Mouse (Mus musculus) midbrain, postnatal 0 days (tissue): ENCODE data around the gene Timeless. TPM values are rescaled to one million over a fixed set of nuclear protein-coding genes. Genes with fewer than 3 reads are reported as not detected.

Source experiments
- ATAC-seq: fragments of 200-750 bp; cut with Nextera tagmentation; 2 replicates; pipeline ENCODE4 v1.8.0; 2017; ENCODE audit warnings: moderate number of reproducible peaks, mild to moderate bottlenecking, moderate TSS enrichment, moderate library complexity; ENCODE audit not compliant: low FRiP score
- DNase-seq: peaks from one replicate; pipeline ENCODE4 v3.0.0-alpha.2; 2015; ENCODE audit warnings: low spot score
- H3K27ac ChIP-seq: fragments of 300-500 bp; sonication (generic); 2 replicates; pipeline ENCODE4 v1.5.1; 2014; ENCODE audit warnings: low read depth, mild to moderate bottlenecking, low read length, mixed read lengths
- H3K27me3 ChIP-seq: fragments of 300-500 bp; sonication (generic); 2 replicates; pipeline ENCODE4 v1.6.1; 2014; ENCODE audit warnings: low read length, control low read depth, mixed read lengths; ENCODE audit not compliant: insufficient read depth
- H3K36me3 ChIP-seq: fragments of 300-500 bp; sonication (generic); 2 replicates; pipeline ENCODE4 v1.6.1; 2014; ENCODE audit warnings: low read length, control low read depth, mixed read lengths; ENCODE audit not compliant: insufficient read depth
- H3K4me1 ChIP-seq: fragments of 300-500 bp; sonication (generic); 2 replicates; pipeline ENCODE4 v1.6.1; 2014; ENCODE audit warnings: mild to moderate bottlenecking, control low read depth, antibody characterized with exemption, low read length, mixed read lengths; ENCODE audit not compliant: insufficient read depth
- H3K4me2 ChIP-seq: fragments of 300-500 bp; sonication (generic); 2 replicates; pipeline ENCODE4 v1.6.1; 2014; ENCODE audit warnings: low read depth, mild to moderate bottlenecking, low read length, mixed read lengths; ENCODE audit not compliant: poor library complexity, severe bottlenecking
- H3K4me3 ChIP-seq: fragments of 300-500 bp; sonication (generic); 2 replicates; pipeline ENCODE4 v1.5.1; 2014; ENCODE audit warnings: low read depth, mild to moderate bottlenecking, low read length, moderate library complexity
- H3K9ac ChIP-seq: fragments of 300-500 bp; sonication (generic); replicated peaks from 2 replicates; pipeline ENCODE4 v1.6.1; 2014; ENCODE audit warnings: mild to moderate bottlenecking, low read length, moderate library complexity, mixed read lengths; ENCODE audit not compliant: poor library complexity, severe bottlenecking
- H3K9me3 ChIP-seq: fragments of 300-500 bp; sonication (generic); 2 replicates; pipeline ENCODE4 v1.6.1; 2016; ENCODE audit warnings: low read length, control low read depth
- CTCF ChIP-seq: IDR thresholded peaks from 2 replicates; pipeline ENCODE4 v1.5.1; 2016; ENCODE audit warnings: antibody characterized with exemption, mild to moderate bottlenecking
- WGBS: fragments of 180-500 bp; shearing (Covaris S2); extraction: QIAGEN DNeasy Blood & Tissue Kit; methylation state at CpG from one replicate; pipeline ENCODE4 v1.1.7; 2014; 5-methylcytosine and 5-hydroxymethylcytosine counted together
- polyA plus RNA-seq: library from polyadenylated mRNA; unstranded; fragments of >200 nt; fragmentation: Nextera tagmentation; extraction: Ambion mirVana; gene quantifications from 2 replicates; pipeline ENCODE4 v1.2.1, GENCODE M21; 2015
- total RNA-seq: library from RNA; depleted of rRNA; stranded (reverse); fragments of >200 nt; gene quantifications from 2 replicates; pipeline ENCODE4 v1.2.3, GENCODE M21; 2014

Timeless gene
- total and polyA plus RNA-seq, 2 experiments from 2014 or later: 7.7 to 14.6 TPM

DNA sequence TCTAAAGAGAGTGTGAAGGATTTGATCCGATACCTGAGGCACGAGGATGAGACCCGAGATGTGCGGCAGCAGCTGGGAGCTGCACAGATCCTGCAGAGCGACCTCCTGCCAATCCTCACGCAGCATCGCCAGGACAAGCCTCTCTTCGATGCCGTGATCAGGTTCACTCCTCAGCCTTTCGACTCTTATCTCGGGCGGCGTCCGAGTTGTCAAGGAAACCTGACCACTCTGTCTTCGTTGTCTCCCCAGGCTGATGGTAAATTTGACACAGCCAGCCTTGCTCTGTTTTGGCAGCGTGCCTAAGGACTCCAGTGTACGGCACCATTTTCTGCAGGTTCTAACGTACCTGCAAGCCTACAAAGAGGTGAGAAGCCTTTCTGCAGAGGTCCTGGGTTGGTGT, 8.3 kb downstream of the Timeless start:
- H3K9ac ChIP-seq: no peak overlapping the region
- TF ChIP-seq CTCF: no peak
- no peak overlapping the region for H3K4me3 ChIP-seq
- no peaks in the 10 kb centered on the region for H3K9me3 ChIP-seq
- no peak for DNase-seq
- H3K27ac ChIP-seq: no peak overlapping the region
- no peaks in the 10 kb centered on the region for H3K4me1 ChIP-seq
- H3K4me2 ChIP-seq: no peak overlapping the region
- no peaks in the 10 kb centered on the region for H3K36me3 ChIP-seq
- WGBS: 94% methylated on average over 18 of the region's 18 CpGs
- ATAC-seq: no peak
- no peaks in the 10 kb centered on the region for H3K27me3 ChIP-seq

DNA sequence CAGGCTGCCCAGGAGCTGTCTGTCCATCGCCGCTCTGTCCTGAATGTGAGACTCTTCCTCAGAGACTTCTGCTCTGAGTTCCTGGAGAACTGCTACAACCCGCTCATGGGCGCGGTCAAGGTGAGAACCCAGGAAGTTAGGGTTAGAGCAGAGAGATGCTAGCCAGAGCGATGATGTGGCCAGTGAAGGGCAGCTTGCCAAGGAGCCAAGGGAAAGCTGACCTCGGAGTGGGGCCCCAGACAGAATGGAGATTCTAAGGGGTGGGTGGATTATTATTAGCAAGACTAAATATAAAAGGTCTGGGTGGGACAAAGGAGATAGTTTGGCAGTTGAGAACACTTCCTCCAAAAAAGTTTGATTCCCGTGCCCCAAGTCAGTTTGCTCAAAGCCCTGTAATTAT, 11.4 kb downstream of the Timeless start:
- ATAC-seq (no peak), DNase-seq (no peak)
- Histone ChIP-seq H3K27me3 (no peaks in the 10 kb centered on the region), H3K36me3 (peaks cover 6% of the 10 kb centered on the region), H3K9me3 (no peaks in the 10 kb centered on the region), H3K4me1 (no peaks in the 10 kb centered on the region), H3K4me3 (no peak overlapping the region), H3K27ac (no peak overlapping the region), H3K9ac (no peak overlapping the region), H3K4me2 (no peak overlapping the region)
- 96% methylated on average over 8 of the region's 8 CpGs for WGBS
- no peak for TF ChIP-seq CTCF

GRCm38 (mm10) chr10:128244121-128244520, 12.3 kb downstream of the Timeless start:
- DNase-seq (no peak), ATAC-seq (no peak)
- TF ChIP-seq CTCF: no peak
- no peak overlapping the region for H3K4me2 ChIP-seq
- no peak overlapping the region for H3K27ac ChIP-seq
- 96% methylated on average over 15 of the region's 15 CpGs for WGBS
- no peak overlapping the region for H3K4me3 ChIP-seq
- H3K27me3 ChIP-seq: no peaks in the 10 kb centered on the region
- peaks cover 8% of the 10 kb centered on the region for H3K36me3 ChIP-seq
- no peak overlapping the region for H3K9ac ChIP-seq
- H3K4me1 ChIP-seq: no peaks in the 10 kb centered on the region
- H3K9me3 ChIP-seq: no peaks in the 10 kb centered on the region

- no peak overlapping the region for H3K4me3 ChIP-seq
- H3K27me3 ChIP-seq: no peaks in the 10 kb centered on the region
- H3K27ac ChIP-seq: no peak overlapping the region
- H3K4me2 ChIP-seq: no peak overlapping the region
- peaks cover 34% of the 10 kb centered on the region for H3K36me3 ChIP-seq
- H3K9me3 ChIP-seq: no peaks in the 10 kb centered on the region
- DNase-seq (no peak), ATAC-seq (no peak)
- 79% methylated on average over 17 of the region's 17 CpGs for WGBS
- H3K4me1 ChIP-seq: no peaks in the 10 kb centered on the region
- TF ChIP-seq CTCF: no peak
- no peak overlapping the region for H3K9ac ChIP-seq
These were observed 15.3 kb downstream of the Timeless start for GRCm38 (mm10) chr10:128247020-128247732.

DNA sequence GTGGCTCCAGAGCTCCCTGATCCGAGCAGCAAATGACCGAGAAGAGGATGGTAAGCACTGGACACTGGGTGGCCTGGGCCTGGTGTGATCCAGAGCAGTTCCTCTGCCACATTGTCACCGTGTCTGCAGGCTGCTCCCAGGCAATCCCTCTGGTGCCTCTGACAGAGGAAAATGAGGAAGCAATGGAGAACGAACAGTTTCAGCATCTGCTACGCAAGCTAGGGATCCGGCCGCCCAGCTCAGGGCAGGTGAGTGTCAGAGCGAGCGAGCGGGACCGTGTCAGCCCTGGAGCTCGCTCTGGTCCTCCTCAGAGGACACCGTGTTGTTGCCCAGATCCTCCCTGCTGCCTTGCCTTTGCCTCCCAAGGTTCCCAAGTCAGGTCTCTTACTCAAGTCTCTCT, 18.7 kb downstream of the Timeless start:
- Histone ChIP-seq H3K27me3 (no peaks in the 10 kb centered on the region), H3K4me2 (no peak overlapping the region), H3K9me3 (no peaks in the 10 kb centered on the region), H3K4me1 (no peaks in the 10 kb centered on the region), H3K9ac (no peak overlapping the region), H3K36me3 (peaks cover 39% of the 10 kb centered on the region), H3K4me3 (no peak overlapping the region), H3K27ac (no peak overlapping the region)
- WGBS: 95% methylated on average over 13 of the region's 13 CpGs
- DNase-seq (no peak), ATAC-seq (no peak)
- no peak for TF ChIP-seq CTCF

DNA sequence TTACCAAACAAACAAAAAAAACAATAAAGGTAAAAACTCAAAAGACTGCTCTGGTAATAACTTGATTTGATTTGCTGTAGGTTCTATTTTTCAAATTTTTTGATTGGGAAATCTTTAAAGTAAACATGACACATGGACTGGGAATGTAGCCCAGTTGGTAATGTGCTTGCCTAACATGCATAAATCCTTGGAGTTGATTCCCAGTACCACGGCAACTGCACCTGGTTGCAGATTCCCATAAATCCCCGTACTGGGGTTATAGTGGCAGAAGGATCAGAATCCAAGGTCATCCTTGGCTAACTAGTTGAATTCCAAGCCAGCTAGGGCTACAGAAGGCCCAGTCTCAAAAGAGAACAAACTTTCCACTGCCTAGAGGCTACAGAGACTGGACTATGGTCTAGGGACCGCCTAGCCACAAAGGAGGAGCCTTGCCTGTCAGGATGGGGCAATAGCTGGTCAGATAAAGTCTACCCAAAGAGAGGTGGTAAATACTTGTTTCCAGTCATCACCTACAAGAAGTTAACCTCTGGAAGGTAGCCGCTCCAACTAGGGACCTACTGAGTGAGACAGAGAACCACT, 21.9 kb downstream of the Timeless start, which contains the start of gene Apon:
Apon (plus strand) TSS at position 420 of the 579 bp plus-strand sequence.
- Histone ChIP-seq H3K27me3 (no peaks in the 10 kb centered on the region), H3K4me2 (no peak within 1 kb of the TSS), H3K9ac (no peak within 1 kb of the TSS), H3K36me3 (peaks cover 32% of the 10 kb centered on the region), H3K4me3 (no peak within 1 kb of the TSS), H3K27ac (no peak within 1 kb of the TSS), H3K9me3 (no peaks in the 10 kb centered on the region), H3K4me1 (no peaks in the 10 kb centered on the region)
- DNase-seq (no peak), ATAC-seq (no peak)
- whole genome bisulfite sequencing: 90% methylated on average over 4 of the region's 4 CpGs
- TF ChIP-seq CTCF: no peak
